Mouse (Mus musculus): ENCODE data around the gene Atp2a3. TPM values are rescaled to one million over a fixed set of nuclear protein-coding genes. Genes with fewer than 3 reads are reported as not detected.
A peak's percentile ranks its signal among the peaks of the same experiment; 100 is the strongest.

Atp2a3 gene
- polyA plus RNA-seq, 1 experiment, result 256 TPM

GRCm38 (mm10) chr11:73024236-73024904 lies 63.4 kb downstream of the Atp2a3 start:
- H3K4me1 ChIP-seq (ENCODE audit: control insufficient read depth, insufficient read depth, low read length), result peaks cover 18% of the 10 kb centered on the region
- TF ChIP-seq POLR2A (IDR thresholded peaks at IDR 0.05; ENCODE audit: borderline replicate concordance, extremely low read depth, low read depth, low read length), result no peak
- no peak for TF ChIP-seq CTCF (IDR thresholded peaks at IDR 0.05; ENCODE audit: insufficient read depth, low read length)
- no peak overlapping the region for H3K4me3 ChIP-seq (replicated peaks; ENCODE audit: extremely low read depth, low read depth, low read length)
- 44% methylated on average over 7 of the region's 7 CpGs for WGBS
- peak; percentile 28 for DNase-seq

- H3K4me1 ChIP-seq (ENCODE audit: control insufficient read depth, insufficient read depth, low read length), result peaks cover 21% of the 10 kb centered on the region
- no peak overlapping the region for H3K4me3 ChIP-seq (replicated peaks; ENCODE audit: extremely low read depth, low read depth, low read length)
- WGBS, result 47% methylated on average over 8 of the region's 8 CpGs
- TF ChIP-seq POLR2A (IDR thresholded peaks at IDR 0.05; ENCODE audit: borderline replicate concordance, extremely low read depth, low read depth, low read length), result no peak
- TF ChIP-seq CTCF (IDR thresholded peaks at IDR 0.05; ENCODE audit: insufficient read depth, low read length), result no peak
- peak; percentile 46 for DNase-seq
Observed at GRCm38 (mm10) chr11:73026961-73027360, 66.0 kb downstream of the Atp2a3 start.

GRCm38 (mm10) chr11:73030821-73031498 lies 70.0 kb downstream of the Atp2a3 start:
- TF ChIP-seq CTCF (IDR thresholded peaks at IDR 0.05; ENCODE audit: insufficient read depth, low read length), result no peak
- no peak; the same call in 1 of the 2 replicates for TF ChIP-seq POLR2A (IDR thresholded peaks at IDR 0.05; ENCODE audit: borderline replicate concordance, extremely low read depth, low read depth, low read length)
- DNase-seq, result peak; percentile 77
- 20% methylated on average over 20 of the region's 20 CpGs for WGBS

GRCm38 (mm10) chr11:73031536-73031935 lies 70.6 kb downstream of the Atp2a3 start:
- peaks cover 12% of the 10 kb centered on the region for H3K4me1 ChIP-seq (ENCODE audit: control insufficient read depth, insufficient read depth, low read length)
- DNase-seq, result no peak
- 80% methylated on average over 5 of the region's 5 CpGs for WGBS
- TF ChIP-seq POLR2A (IDR thresholded peaks at IDR 0.05; ENCODE audit: borderline replicate concordance, extremely low read depth, low read depth, low read length) (no peak), CTCF (IDR thresholded peaks at IDR 0.05; ENCODE audit: insufficient read depth, low read length) (no peak)
- no peak overlapping the region for H3K4me3 ChIP-seq (replicated peaks; ENCODE audit: extremely low read depth, low read depth, low read length)

More at GRCm38 (mm10) chr11:73030821-73031498, 70.0 kb downstream of the Atp2a3 start:
- Histone ChIP-seq H3K4me3 (replicated peaks; ENCODE audit: extremely low read depth, low read depth, low read length) (peak overlapping the region; percentile 59), H3K4me1 (ENCODE audit: control insufficient read depth, insufficient read depth, low read length) (peaks cover 12% of the 10 kb centered on the region)

GRCm38 (mm10) chr11:73036077-73036476 lies 75.1 kb downstream of the Atp2a3 start:
- TF ChIP-seq POLR2A (IDR thresholded peaks at IDR 0.05; ENCODE audit: borderline replicate concordance, extremely low read depth, low read depth, low read length), result no peak
- no peak for TF ChIP-seq CTCF (IDR thresholded peaks at IDR 0.05; ENCODE audit: insufficient read depth, low read length)
- WGBS, result 88% methylated on average over 7 of the region's 7 CpGs
- peaks cover 2% of the 10 kb centered on the region for H3K4me1 ChIP-seq (ENCODE audit: control insufficient read depth, insufficient read depth, low read length)
- DNase-seq, result no peak
- H3K4me3 ChIP-seq (replicated peaks; ENCODE audit: extremely low read depth, low read depth, low read length), result no peak overlapping the region

DNA sequence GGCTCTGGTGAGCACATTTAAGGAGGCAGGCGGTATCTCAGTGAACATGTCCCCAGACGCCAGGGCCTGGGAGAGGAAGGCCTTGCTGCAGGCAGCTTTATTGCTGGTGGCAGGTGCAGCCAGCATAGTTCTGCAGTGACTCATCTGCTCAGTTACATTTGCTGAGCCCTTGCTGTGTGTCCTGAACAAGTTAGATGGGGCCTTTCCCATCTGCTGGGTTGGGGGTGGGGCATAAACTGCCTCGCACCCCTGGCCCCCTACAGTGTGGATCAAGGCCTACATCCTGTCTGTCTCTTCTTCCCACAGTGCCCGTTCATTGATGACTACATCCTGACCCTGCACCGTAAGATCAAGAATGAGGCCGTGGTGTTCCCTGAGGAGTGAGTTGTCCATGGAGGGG lies 75.9 kb downstream of the Atp2a3 start:
- no peaks in the 10 kb centered on the region for H3K4me1 ChIP-seq (ENCODE audit: control insufficient read depth, insufficient read depth, low read length)
- TF ChIP-seq CTCF (IDR thresholded peaks at IDR 0.05; ENCODE audit: insufficient read depth, low read length), result no peak
- no peak for TF ChIP-seq POLR2A (IDR thresholded peaks at IDR 0.05; ENCODE audit: borderline replicate concordance, extremely low read depth, low read depth, low read length)
- no peak for DNase-seq
- H3K4me3 ChIP-seq (replicated peaks; ENCODE audit: extremely low read depth, low read depth, low read length), result no peak overlapping the region
- 71% methylated on average over 6 of the region's 6 CpGs for WGBS

DNA sequence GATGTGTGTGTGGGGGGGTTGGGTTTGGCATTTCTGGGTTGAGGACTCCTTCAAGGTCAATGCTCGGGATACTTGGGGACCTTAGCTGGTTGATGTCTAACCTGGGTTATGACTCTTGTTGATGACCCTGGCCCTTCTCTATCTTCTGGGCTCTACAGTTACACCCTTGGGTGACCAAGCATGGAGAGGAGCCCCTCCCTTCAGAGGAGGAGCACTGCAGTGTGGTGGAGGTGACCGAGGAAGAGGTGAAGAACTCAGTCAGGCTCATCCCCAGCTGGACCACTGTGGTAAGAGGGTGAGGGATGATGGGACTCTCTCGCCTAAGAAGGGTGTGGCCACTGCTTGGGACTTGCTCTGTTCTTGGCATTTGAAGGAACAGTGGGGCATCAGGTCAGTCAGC lies 76.7 kb downstream of the Atp2a3 start:
- no peak for DNase-seq
- TF ChIP-seq POLR2A (IDR thresholded peaks at IDR 0.05; ENCODE audit: borderline replicate concordance, extremely low read depth, low read depth, low read length) (no peak), CTCF (IDR thresholded peaks at IDR 0.05; ENCODE audit: insufficient read depth, low read length) (no peak)
- Histone ChIP-seq H3K4me1 (ENCODE audit: control insufficient read depth, insufficient read depth, low read length) (no peaks in the 10 kb centered on the region), H3K4me3 (replicated peaks; ENCODE audit: extremely low read depth, low read depth, low read length) (no peak overlapping the region)
- WGBS, result 81% methylated on average over 3 of the region's 3 CpGs

DNA sequence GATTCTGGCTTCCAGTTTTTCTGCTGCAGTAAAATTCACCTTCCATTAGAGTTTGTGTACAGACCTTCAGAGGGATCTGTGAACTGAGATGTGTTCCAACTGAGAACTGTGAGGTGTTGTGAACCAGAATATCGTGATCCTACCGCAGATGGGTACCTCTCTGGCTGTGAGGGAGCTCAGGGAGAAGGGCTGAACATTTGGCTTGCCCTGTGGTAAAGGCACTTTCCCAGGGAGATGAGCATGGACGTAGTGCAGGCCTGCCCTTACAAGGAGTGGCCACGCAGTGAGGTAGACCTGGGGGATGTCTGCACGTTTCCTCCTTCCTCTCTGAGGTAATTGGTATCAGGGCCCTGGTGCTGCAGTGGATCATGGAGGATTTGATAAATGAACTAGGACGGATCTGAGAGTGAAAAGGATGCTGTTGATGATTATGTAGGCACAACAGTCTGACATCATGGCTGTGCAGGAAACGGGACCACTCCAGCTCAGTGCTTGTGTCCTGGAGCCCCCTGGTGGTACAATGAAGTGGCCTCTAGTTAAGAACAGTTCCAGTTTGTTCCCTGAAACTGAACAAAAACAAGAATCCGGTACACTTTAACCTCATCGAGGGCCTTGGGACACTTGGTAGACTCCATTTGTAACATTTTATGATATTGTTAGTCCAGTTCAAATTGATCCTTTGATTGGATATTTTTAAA lies 78.3 kb downstream of the Atp2a3 start:
- H3K4me3 ChIP-seq (replicated peaks; ENCODE audit: extremely low read depth, low read depth, low read length), result no peak overlapping the region
- H3K4me1 ChIP-seq (ENCODE audit: control insufficient read depth, insufficient read depth, low read length), result no peaks in the 10 kb centered on the region
- WGBS, result 56% methylated on average over 9 of the region's 9 CpGs
- no peak for TF ChIP-seq POLR2A (IDR thresholded peaks at IDR 0.05; ENCODE audit: borderline replicate concordance, extremely low read depth, low read depth, low read length)
- TF ChIP-seq CTCF (IDR thresholded peaks at IDR 0.05; ENCODE audit: insufficient read depth, low read length), result peak; percentile 76
- peak; percentile 35 for DNase-seq

Other genes starting within 250 kb of the Atp2a3 start
- 4.9 and 5.2 TPM in 2 replicates for gene Cyb5d2, start 165.0 kb upstream of the Atp2a3 start, polyA plus RNA-seq (2012; rRNA removed)
- gene Zzef1, start 164.9 kb upstream of the Atp2a3 start, polyA plus RNA-seq (2012; rRNA removed), result 22.9 and 29.3 TPM in 2 replicates
- 3.2 and 4.4 TPM in 2 replicates for gene P2rx1, start 37.9 kb downstream of the Atp2a3 start, polyA plus RNA-seq (2012; rRNA removed)
- 8.7 and 9.3 TPM in 2 replicates for gene Camkk1, start 57.8 kb downstream of the Atp2a3 start, polyA plus RNA-seq (2012; rRNA removed)
- gene Ncbp3, start 86.6 kb downstream of the Atp2a3 start, polyA plus RNA-seq (2012; rRNA removed), result 1.7 and 3.6 TPM in 2 replicates
- gene Itgae, start 129.4 kb downstream of the Atp2a3 start, polyA plus RNA-seq (2012; rRNA removed), result 3.8 and 4.3 TPM in 2 replicates
- 0.41 and 0.70 TPM in 2 replicates for gene Haspin, start 177.1 kb downstream of the Atp2a3 start, polyA plus RNA-seq (2012; rRNA removed)
- gene P2rx5, start 199.3 kb downstream of the Atp2a3 start, polyA plus RNA-seq (2012; rRNA removed), result 3.2 and 5.5 TPM in 2 replicates
- gene Emc6, start 215.9 kb downstream of the Atp2a3 start, polyA plus RNA-seq (2012; rRNA removed), result 47.9 and 55.4 TPM in 2 replicates
- gene Tax1bp3, start 215.9 kb downstream of the Atp2a3 start, polyA plus RNA-seq (2012; rRNA removed), result 109 and 123 TPM in 2 replicates
- gene Ctns, start 237.9 kb downstream of the Atp2a3 start, polyA plus RNA-seq (2012; rRNA removed), result 14.2 and 17.2 TPM in 2 replicates
- gene Shpk, start 238.3 kb downstream of the Atp2a3 start, polyA plus RNA-seq (2012; rRNA removed), result 3.7 and 4.4 TPM in 2 replicates

Measured in lung, adult 2 months (tissue).